Mouse (Mus musculus) CH12.LX (cell line): ENCODE measurements around the gene Arhgap28.

ENCODE experiments used
- CTCF ChIP-seq, 2 experiments: IDR thresholded peaks in 1 of 2; conservative IDR thresholded peaks in 1 of 2; 2 replicates each; pipeline ENCODE4 v1.5.1; 2011 to 2012; ENCODE audit warnings: low read depth in 2 of 2, low read length in 2 of 2, improper control_type of control experiment in 1 of 2, inconsistent platforms in 1 of 2, mild to moderate bottlenecking in 1 of 2, moderate library complexity in 1 of 2
- ELF1 ChIP-seq: IDR thresholded peaks from 2 replicates; pipeline ENCODE4 v1.6.1; 2014; ENCODE audit warnings: low read depth, mild to moderate bottlenecking, inconsistent platforms, low read length, improper control_type of control experiment
- EP300 ChIP-seq: IDR thresholded peaks from 2 replicates; pipeline ENCODE4 v1.6.1; 2011; ENCODE audit warnings: low read length, improper control_type of control experiment
- HCFC1 ChIP-seq: IDR thresholded peaks from 2 replicates; pipeline ENCODE4 v1.6.1; 2012; ENCODE audit warnings: low read depth, mild to moderate bottlenecking, inconsistent platforms, low read length, improper control_type of control experiment
- KAT2A ChIP-seq: IDR thresholded peaks from 2 replicates; pipeline ENCODE4 v1.6.1; 2012; ENCODE audit warnings: low read length, improper control_type of control experiment, inconsistent platforms; ENCODE audit not compliant: insufficient replicate concordance
- MAFK ChIP-seq: IDR thresholded peaks from 2 replicates; pipeline ENCODE4 v1.6.1; 2011; ENCODE audit warnings: low read length, improper control_type of control experiment; ENCODE audit not compliant: insufficient replicate concordance
- NELFE ChIP-seq: IDR thresholded peaks from 2 replicates; pipeline ENCODE4 v1.6.1; 2011; ENCODE audit warnings: low read depth, low read length, improper control_type of control experiment
- POLR2A ChIP-seq: IDR thresholded peaks from 2 replicates; pipeline ENCODE4 v1.6.1; 2011; ENCODE audit warnings: low read depth, mild to moderate bottlenecking, improper control_type of control experiment, low read length
- SIN3A ChIP-seq: IDR thresholded peaks from 2 replicates; pipeline ENCODE4 v1.6.1; 2012; ENCODE audit warnings: low read length, improper control_type of control experiment, inconsistent platforms
- TBP ChIP-seq: conservative IDR thresholded peaks from 2 replicates; pipeline ENCODE4 v1.6.1; 2011; ENCODE audit warnings: low read depth, low read length, improper control_type of control experiment
- USF2 ChIP-seq: conservative IDR thresholded peaks from 2 replicates; pipeline ENCODE4 v1.6.1; 2011; ENCODE audit warnings: low read depth, low read length, improper control_type of control experiment
- ZNF384 ChIP-seq: IDR thresholded peaks from 2 replicates; pipeline ENCODE4 v1.6.1; 2012; ENCODE audit warnings: low read depth, low read length, improper control_type of control experiment, inconsistent platforms

GRCm38 (mm10) chr17:67962020-67962419 is 41.9 kb downstream of the Arhgap28 start:
- TF ChIP-seq USF2 (no peak), SIN3A (no peak), POLR2A (no peak), HCFC1 (no peak), MAFK (no peak), NELFE (no peak), CTCF (conservative IDR thresholded peaks at IDR 0.05 in 1 of 2, IDR thresholded peaks at IDR 0.05 in 1 of 2; ENCODE audit: low read depth in 2 of 2, low read length in 2 of 2) (no peak), ZNF384 (no peak), KAT2A (no peak), EP300 (no peak), ELF1 (no peak), TBP (no peak)
